Mouse (Mus musculus) heart, adult 2 months (tissue): ENCODE results near the gene Ap1g1.

ENCODE experiments used
- CTCF ChIP-seq: fragments of 200-600 bp; IDR thresholded peaks from 2 replicates; pipeline ENCODE4 v1.8.1; 2022; ENCODE audit warnings: antibody characterized with exemption, mild to moderate bottlenecking, moderate library complexity
- EP300 ChIP-seq: fragments of 200-500 bp; IDR thresholded peaks from 2 replicates; pipeline ENCODE4 v1.6.1; 2011; ENCODE audit warnings: low read depth, low read length, control low read depth; ENCODE audit not compliant: insufficient read depth
- POLR2A ChIP-seq: fragments of 200-500 bp; IDR thresholded peaks from 2 replicates; pipeline ENCODE4 v1.6.1; 2011; ENCODE audit warnings: mild to moderate bottlenecking, low read depth, low read length, control low read depth; ENCODE audit not compliant: insufficient read depth

DNA sequence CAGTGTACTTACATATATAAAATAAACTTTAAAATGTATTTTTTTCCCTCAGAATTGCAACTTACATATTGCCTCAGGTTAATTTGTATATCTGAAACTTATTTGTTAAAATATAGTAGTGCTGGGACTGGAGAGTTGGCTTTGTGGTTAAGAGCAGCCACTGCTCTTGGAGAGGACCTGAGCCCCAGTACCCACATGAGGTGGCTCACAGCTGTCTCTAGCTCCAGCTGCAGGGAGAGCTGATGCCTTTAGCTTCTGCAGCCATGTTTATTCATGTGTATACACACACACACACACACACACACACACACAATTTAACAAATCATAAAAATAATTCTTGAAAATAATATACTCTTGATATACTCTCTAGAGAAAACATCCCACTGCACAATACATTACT is 124.0 kb downstream of the Ap1g1 start:
- TF ChIP-seq CTCF: no peak
- no peak for TF ChIP-seq EP300
- no peak for TF ChIP-seq POLR2A
